Mouse (Mus musculus) adrenal gland, adult 18-20 months (tissue): ENCODE data around the gene Uspl1. TPM values are rescaled to one million over a fixed set of nuclear protein-coding genes. Genes with fewer than 3 reads are reported as not detected.

Experiments used
- DNase-seq, 2 experiments: peaks; one replicate each; pipeline ENCODE4 v3.0.0; 2021 to 2022; ENCODE audit warnings: low spot score in 2 of 2
- total RNA-seq, 2 experiments: library from RNA; stranded (reverse); gene quantifications; 1 replicate in 1 of 2; 2 replicates in 1 of 2; pipeline ENCODE4 v1.2.3; 2021

Uspl1 gene
- total RNA-seq, 2 experiments from 2014 or later: 42.6 to 44.0 TPM

GRCm38 (mm10) chr5:149166011-149166410 lies 18.1 kb upstream of the Uspl1 start:
- DNase-seq: no peak

GRCm38 (mm10) chr5:149168051-149168450 lies 16.1 kb upstream of the Uspl1 start:
- no peak for DNase-seq

- DNase-seq: no peak
These were observed 15.3 kb upstream of the Uspl1 start for GRCm38 (mm10) chr5:149168816-149169215.

- DNase-seq: no peak
These were observed 13.1 kb upstream of the Uspl1 start for GRCm38 (mm10) chr5:149170841-149171588.

- DNase-seq: no peak
These were observed 11.9 kb upstream of the Uspl1 start for GRCm38 (mm10) chr5:149172246-149172645.

- no peak for DNase-seq
These were observed 9.6 kb upstream of the Uspl1 start for GRCm38 (mm10) chr5:149174527-149174926.

- DNase-seq: no peak
These were observed 8.4 kb upstream of the Uspl1 start for GRCm38 (mm10) chr5:149175736-149176135.

GRCm38 (mm10) chr5:149178095-149178494 lies 6.1 kb upstream of the Uspl1 start:
- no peak for DNase-seq

- DNase-seq: no peak
These were observed 4.3 kb upstream of the Uspl1 start for GRCm38 (mm10) chr5:149179826-149180225.

- DNase-seq: no peak
These were observed 1.8 kb upstream of the Uspl1 start for GRCm38 (mm10) chr5:149182186-149182870.

GRCm38 (mm10) chr5:149183122-149183521 lies 1.0 kb upstream of the Uspl1 start:
- no peak for DNase-seq

GRCm38 (mm10) chr5:149183721-149184103 lies 438 bp upstream of the Uspl1 start:
- DNase-seq: no peak

GRCm38 (mm10) chr5:149184844-149185186 lies 665 bp downstream of the Uspl1 start:
- DNase-seq: peak in 1 of 2 experiments; percentile 58

GRCm38 (mm10) chr5:149185806-149186205 lies 1.7 kb downstream of the Uspl1 start:
- no peak for DNase-seq

- DNase-seq: no peak
These were observed 6.0 kb downstream of the Uspl1 start for GRCm38 (mm10) chr5:149190160-149190559.

GRCm38 (mm10) chr5:149196611-149197010 lies 12.5 kb downstream of the Uspl1 start:
- DNase-seq: no peak

GRCm38 (mm10) chr5:149198782-149199181 lies 14.6 kb downstream of the Uspl1 start:
- no peak for DNase-seq

GRCm38 (mm10) chr5:149202941-149203340 lies 18.8 kb downstream of the Uspl1 start:
- DNase-seq: peak in 1 of 2 experiments; percentile 14

- DNase-seq: no peak
These were observed 19.7 kb downstream of the Uspl1 start for GRCm38 (mm10) chr5:149203796-149204375.

- no peak for DNase-seq
These were observed 20.7 kb downstream of the Uspl1 start for GRCm38 (mm10) chr5:149204822-149205221.

GRCm38 (mm10) chr5:149205265-149205664 lies 21.1 kb downstream of the Uspl1 start:
- no peak for DNase-seq

GRCm38 (mm10) chr5:149206286-149206685 lies 22.1 kb downstream of the Uspl1 start:
- no peak for DNase-seq
